Mouse (Mus musculus) induced T-regulatory cell, adult 2 months (primary cell): ENCODE measurements at regions not wholly inside any gene's neighbourhood (a gene's known extent, or its start where the extent isn't known, plus 50 kb on each side); places are given as distances from the start of the nearest gene placed in this dataset.

Experiments used
- DNase-seq: peaks from one replicate; pipeline ENCODE4 v3.0.0-alpha.2; 2012; ENCODE audit warnings: low read depth

DNA sequence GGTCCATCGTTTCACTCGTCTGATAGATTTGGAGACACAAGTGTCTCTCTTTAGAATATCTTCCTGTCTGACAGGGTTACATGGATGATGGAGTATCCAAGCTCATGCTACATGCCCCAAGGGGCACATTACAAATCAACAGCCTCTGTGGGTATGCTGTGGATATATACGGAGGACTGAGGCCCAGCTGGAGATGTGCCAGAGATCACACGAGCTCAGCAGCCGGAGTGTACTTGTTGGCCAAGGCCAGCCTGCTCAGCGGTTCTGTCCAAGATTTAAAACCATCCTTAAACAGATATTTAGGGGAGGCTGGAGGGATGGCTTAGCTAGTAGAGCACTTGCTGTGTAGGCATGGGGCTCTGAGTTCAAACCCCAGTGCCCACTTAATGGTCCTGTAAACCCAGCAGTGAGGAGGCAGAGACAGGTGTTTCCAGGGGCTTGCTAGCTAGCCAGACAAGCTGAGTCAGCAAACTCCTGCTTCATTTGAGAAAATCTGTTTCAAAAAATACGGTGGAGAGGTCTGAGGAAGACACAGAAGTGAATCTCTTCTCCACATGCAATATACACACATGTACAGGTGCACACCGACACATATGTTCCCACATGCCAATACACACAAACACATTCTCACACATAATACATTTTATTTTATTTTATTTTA, 85.6 kb upstream of the Aldh1b1 start:
- no peak for DNase-seq

DNA sequence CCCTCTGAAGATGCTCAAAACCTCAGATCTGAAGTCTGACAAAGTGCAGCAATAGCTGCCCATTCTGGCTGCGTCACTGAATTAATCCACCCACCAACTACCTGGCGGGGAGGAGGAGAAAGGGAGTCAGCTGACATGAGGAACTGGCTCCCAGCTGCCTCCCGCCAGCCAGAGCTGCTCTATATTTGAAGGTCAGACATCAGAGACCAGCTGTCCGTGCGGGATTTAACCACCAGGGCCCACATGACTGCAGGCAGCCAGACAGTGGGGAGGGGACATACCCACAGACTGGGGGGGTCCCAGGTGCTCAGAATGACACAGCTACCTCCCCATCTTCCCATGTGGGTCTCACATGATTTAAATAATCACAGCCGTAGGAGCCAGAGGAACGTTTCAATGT, 94.8 kb upstream of the Aldh1b1 start:
- no peak for DNase-seq

DNA sequence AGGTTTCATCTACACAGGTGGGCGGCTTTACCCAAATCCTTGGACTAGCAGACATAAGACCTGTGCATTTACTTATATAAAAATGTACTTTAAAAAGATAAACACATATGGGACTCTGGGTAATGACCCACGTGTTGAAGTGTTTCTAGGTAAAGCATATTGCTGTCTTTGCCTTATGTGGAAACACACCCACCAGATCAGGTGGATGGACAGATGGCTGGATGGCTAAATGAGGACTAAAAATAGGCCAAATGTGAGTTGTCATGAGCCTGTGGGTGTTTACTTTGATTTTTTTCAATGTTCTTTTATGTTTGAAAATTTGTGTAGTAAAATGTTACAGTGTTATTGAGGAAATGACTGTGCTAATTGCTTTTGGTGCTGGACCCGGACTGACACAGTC, 99.2 kb upstream of the Aldh1b1 start:
- DNase-seq: no peak

DNA sequence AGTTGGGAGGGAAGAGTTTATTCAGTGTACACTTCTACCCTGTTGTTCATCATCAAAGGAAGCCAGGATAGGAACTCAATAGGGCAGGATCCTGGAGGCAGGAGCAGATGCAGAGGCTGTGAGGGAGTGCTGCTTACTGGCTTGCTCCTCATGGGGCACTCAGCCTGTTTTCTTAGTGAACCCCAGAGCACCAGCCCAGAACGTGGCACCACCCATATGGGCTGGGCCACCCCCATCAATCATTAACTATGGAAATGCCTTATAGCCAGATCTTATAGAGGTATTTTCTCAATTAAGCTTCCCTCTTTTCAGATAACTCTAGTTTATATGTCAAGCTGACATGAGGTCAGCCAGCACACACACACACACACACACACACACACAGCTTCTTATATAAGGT, 103.6 kb upstream of the Aldh1b1 start:
- DNase-seq: no peak

DNA sequence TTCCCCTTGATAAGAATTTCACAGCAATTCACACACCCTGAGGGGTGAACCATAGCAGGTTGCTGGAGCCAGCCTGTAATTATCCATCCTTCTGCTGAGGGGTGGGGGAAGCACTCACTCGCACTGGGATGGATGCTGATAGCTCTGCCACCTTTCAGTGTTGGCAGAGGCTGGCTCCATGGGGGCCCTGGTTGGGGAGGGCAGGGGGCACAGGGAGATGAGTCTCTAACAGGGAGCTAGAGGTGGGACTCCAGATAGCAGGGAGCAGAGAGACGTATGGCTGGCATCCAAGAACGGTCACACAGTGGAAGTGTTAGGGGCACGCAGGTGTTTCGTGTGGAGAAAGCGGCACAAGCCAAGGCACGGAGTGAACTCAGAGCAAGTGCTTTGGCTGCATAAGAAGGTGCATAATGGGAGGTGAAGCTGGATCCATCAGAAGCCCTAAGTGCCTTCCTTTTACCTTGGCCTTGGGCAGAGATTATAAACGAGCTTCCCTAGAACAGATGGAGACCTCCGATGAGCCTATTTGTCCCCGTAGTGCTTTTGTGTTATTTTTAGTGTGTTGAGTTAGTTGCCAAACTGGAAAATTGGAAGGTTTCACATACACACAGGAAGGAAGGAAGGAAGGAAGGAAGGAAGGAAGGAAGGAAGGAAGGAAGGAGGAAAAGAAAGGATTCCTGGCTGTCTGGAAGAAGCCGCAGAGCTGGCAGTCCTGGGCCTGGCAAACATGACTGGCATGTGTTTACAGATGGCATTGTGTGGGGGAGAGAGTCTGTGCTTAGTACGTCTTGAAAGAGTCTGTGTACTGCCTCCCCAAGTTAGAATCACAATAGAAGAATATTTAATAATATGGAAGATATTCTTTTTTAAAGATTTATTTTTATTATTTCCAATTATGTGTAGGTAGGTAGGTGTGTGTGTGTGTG, 108.6 kb upstream of the Aldh1b1 start:
- DNase-seq: no peak

DNA sequence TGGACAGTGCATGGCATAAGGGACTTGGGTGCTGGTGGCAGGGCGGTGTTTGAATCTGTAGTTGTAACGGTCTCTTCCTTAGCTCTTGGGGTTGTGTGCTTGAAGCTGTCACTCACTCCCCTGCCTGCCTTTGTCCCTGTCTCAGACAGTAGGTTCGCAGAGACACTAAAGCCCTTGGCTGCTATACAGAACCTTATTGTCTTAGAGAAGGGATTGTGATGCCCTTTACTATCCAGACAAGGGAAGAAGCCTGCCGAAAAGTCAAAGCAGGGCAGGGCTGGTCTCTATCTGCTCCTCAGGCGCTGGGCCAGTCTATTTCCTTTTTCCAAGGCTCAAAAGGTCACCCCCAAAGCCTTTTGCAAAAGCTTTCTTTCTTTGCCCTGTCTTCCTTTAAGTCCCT, 109.2 kb upstream of the Aldh1b1 start:
- DNase-seq: no peak

DNA sequence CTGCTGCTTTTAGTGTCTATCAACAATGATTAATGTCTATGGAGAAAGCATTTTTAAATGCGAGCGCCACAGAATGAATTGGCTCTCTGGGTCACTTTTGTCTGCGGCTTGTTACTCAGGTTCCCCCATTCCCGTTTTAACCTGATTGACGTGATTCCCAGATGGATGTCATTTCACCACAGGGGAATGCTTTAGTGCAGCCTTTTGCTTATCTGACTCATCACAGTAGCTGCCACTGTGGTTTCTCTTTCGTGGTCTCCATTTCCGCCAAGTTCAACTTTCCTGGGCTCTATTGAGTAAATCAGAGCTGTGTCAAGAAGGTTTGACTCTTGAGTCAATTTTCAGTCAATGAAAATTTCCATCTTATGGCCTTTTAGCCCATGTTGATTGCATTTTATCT, 110.6 kb upstream of the Aldh1b1 start:
- peak; percentile 6 for DNase-seq

DNA sequence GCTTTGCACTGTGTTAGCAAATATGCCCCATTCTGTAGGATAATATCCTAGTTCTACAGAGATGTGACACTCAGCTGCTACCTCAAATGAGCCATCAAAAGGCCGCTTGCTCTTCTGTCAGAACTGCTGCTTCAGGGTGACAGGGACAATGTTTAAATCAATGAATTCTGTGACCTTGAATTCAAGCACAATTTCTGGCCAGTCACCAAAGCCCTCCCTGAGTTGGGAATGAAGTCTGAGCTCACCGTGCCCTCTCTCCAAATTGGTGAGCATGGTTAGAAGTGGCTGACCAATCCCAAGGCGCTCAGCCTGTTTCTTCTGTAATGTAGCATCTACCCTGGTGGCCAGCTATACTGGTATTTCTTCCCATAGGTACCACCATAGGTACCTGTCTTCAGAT, 113.8 kb upstream of the Aldh1b1 start:
- no peak for DNase-seq

DNA sequence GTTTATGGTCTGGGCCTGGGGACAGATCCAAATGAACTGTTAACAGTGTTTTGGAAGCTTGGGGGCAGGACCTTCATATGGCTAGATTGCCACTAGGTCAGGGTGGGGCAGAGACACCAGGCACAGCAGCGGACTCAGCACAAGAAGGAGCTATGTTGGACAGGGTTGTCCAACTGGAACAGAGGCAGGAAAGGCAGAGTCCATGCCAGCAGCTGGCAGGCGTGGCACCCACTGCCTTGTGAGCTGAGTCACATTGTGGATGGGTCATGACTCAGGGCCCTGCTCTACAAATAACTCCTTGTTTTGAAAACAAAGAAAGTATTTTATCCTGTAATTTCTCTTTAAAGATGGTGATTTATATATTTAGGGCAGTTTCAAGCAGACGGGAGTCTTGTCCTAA, 115.6 kb upstream of the Aldh1b1 start:
- no peak for DNase-seq

DNA sequence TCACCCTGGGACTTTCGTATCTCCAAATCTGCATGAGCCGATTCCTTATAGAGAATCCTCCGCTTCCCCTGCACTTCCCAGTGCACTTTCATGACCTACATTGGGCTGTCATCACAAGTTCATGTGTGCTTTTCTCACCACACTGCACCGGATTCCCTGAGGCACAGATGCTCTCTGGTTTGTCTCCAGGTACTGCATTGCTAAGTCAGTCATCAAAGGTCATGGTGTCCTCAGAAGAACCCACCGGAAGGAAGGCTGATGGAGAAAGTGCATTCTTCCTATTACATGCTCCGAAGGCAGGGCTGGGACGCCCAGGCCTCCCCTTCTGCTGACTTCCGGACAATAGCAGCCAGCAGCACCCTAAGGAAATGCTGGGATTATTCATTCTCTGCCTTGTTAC, 116.1 kb upstream of the Aldh1b1 start:
- no peak for DNase-seq

DNA sequence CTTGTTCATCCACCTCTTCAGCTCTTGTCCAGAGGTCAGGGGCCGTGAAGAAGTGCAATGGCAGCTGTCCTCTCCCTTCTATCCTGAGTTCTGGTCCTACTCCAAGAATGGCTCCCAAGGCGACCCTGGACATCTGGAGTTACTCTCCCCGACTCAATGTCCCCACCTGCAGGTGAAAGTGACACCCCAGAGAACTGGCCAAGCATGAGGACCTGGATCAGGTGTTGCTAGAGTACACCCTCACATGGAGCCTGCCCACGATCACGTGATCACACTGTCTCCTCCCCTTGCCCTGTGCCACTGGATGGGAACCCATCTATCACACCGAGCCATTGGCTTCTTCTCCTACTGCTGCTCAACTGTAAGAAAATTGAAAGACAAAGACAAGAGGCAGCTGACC, 122.7 kb upstream of the Aldh1b1 start:
- DNase-seq: no peak

DNA sequence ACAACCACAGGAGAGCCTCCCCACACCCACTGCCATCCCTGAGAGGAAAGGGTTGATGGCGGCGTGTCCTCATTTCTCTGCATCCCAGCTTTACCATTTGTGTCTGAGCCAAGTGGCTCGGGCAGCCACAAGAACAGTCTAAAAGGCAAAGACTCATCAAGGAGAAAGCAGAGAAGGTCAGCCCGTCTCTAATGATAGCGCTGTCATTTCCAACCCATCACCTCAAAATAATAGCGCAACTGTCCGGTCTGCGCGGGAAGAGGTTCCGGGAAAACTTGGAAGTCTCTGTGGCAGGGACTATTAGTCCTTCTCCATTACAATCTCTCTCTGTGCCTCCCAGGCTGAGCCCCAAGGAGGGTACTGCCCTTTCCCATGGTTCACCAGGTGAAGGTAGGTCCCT, 124.5 kb upstream of the Aldh1b1 start:
- DNase-seq: no peak

DNA sequence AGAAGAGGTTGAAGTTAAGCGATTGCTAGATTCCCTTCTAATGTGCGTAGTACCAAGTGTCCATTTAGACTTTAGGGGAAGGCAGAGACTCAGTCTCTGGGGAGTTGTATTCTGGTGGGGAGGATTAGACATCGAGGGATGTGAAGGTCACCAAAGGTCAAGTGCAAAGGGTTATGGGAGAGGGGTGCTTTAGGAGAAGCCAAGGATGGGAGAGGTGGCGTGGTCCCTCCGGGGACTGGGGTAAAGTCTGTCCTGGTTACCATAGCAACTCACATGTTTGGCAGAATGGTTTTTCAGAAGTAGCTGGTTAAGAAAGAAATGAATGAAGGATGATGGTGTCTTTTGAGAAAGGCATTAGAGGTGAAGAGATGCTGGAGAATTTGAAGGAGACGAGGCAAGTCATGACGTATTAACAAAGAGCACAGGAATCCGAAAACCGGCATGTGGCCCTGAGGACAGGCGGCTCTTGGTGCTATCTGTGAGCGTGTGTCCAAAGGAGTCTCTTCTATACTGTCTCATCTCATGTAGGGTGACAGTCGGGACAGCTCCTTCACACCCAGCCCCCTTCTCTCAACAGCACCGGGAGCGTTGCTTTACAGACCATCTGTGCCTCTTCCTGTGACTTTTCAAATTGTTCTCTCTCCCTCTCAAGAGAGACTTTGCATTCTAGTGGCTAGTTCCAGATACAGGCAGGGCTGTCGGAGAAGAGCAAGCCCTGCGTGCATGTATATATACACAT, 125.6 kb upstream of the Aldh1b1 start:
- DNase-seq: no peak

DNA sequence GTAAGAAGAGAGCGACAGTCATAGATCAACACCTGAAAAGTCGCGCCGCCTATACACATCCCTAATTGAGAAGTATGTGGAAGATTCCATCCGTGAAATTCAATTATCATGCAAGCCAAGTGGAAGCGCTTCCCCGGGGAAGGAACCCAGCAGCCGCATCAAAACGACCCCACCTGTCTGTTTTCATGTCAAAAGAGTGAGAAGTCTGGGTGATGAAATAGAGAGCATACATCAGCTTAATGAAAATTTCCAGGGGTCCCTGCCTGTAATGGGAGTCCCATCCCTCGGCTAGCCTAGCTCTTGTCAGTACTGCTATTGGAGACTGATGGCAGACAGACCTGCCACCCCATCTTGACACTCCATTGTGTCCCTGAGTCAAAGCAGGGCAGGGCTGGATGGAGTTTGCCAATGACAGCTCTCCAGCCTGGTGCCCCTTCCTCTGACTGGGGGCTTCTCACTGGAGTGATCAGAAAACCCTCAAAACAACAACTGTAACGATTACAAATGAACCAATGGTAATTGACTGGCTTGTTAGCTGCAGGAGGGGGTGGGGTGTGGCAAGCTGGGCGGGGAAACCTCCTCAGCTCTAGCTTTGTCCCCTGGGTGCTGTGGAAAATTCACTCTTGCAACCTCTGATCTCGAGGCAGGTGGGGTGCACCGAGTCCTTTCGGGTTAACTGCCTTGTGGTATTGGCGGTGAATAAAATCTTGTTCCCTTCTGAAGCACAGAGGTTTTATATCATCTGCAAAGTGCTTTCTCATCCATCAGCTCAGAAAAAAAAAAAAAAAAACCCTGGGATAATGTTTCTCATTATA, 126.4 kb upstream of the Aldh1b1 start:
- no peak for DNase-seq

DNA sequence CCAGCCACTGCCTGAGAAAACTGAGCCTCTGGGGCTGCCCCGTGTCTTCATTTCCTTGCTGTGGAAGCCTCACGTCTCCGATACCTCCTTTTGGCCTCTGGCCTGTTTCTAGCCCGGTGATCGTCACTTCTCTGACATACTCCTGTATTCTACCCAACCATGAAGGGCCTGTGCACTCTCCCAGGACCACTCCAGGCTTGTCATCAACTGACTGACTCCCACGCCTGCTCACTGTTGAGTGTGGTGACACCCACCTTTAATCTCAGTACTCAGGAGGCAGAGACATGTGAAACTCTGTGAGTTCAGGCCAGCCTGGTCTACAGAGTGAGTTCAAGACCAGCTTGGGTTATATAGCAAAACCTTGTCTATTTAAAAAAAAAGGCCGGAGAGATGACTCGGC, 132.1 kb upstream of the Shb start:
- no peak for DNase-seq

DNA sequence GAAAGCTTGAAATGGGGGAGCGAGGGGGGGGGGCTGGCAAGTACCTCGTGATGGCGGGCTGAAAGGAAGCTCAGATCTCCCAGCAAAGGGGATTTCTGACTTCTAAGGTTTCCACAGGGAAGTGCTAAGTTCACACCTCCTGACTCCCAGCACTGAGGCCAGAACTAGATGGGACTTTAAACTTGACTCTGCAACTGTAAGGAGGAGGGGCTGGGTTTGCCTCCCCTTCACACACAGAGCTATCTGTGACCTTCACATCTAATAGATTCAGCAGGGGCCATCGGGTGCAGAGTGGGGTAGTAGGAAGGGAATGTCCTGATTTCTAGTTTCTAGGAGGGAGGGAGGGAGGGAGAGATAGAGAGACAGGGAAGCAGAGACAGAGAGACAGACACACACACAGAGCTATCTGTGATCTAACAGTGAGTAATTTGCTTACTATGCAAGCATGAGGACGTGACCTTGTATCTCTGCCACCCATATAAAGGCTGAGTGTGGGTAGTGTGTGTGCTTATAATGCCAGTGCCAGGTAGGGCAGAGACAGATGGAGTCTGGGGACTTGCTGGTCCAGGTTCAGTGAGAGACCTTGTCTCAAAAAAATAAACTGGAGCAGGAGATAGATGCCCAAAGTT, 125.2 kb upstream of the Shb start:
- DNase-seq: no peak

DNA sequence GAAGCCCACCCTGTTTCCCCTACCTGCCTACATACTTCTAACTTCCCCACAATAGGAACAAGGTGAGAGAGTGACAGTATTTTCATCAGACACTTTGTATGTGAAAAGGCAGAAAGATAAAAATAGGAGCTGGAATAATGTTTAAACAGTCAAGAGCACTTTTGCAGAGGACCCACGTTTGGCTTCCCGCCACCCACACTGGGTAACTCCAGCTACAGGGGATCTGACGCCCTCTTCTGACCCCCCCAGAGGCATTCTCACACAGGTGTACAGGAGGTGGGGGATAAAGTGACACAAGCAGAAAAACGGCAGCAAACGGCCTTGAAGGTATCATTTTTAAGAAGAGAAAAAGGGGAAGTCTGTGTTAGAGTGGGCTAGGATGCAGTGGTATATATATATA, 123.5 kb upstream of the Shb start:
- DNase-seq: no peak

DNA sequence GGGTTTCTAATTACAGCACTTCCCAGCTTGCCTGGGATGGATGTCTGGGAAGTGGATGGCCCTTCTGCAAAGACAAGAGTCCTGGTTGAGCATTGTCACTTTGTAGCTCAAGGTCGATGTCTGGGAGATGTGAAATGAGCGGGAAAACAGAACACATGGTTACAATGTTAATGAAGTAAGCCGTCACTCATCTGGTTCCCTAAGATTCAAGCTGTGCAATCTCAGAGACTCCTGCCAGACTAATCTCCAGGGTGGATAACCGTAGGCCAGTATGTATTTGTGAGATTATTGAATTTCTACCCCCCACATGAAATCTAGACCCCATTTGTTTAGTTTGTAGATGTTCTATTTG, 122.5 kb upstream of the Shb start:
- no peak for DNase-seq

DNA sequence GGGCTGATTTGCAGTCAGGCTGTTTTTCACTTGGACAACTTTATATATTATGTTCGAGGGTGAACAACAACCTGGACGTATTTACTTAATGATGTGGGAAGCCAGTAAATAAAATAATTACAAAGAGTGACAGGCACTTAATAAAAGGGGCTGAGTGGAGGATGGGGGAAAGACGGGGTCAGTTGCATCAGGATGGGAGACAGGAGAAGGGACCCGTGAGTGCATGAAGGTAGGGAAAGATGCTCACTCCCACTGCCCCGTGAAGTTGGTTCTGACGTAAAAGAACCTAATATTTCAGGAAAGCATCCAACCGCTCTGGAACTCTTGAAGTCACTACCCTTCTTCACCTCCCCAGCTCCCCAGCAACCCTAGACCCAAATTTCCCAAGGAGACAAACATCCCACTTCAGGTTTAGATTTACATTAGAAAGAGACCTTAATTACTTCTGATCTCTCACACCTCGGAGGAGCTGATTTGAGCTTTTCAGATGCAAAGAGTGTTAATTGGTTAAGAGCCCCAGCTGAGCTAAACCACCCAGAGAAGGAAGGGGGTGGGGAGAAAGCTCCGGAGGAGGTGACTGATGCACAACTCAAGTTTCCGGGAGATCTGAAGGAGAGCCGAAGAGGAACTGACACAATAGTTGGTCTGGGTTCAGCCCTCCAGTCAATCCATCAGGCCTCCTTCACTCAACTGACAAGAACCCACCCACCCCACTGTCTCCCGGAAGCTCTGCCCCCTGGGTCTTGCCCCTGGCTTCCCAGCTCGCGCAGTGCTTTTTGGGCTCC, 121.9 kb upstream of the Shb start:
- peak; percentile 10 for DNase-seq

DNA sequence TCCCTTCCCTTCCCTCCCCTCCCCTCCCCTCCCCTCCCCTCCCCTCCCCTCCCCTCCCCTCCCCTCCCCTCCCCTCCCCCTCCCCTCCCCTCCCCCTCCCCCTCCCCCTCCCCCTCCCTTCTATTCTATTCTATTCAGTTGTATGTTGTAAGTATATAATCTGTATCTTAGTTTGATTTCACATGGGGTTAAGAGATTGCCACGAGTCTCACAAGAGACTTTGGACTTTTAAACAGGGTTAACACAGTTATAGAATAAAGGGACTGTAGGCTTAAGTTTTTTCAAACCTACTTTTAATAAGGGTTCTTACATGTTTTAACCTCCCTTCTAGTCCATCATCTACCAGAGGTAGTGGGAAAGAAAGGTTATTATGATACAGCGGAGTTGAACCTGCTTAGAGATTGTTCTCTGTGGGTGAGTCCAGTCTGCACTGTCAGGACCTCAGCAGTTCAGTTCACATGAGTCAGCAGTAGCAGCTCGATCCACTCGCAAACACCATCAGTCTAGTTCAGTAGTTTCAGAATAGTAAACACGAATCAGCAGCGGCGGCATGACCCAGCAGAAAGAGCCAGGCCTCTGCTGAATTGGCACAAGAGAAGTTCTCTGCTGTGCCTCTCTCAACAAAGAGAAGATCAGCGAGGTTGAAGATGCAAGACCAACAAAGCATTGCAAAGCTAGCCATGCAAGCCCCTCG, 116.8 kb upstream of the Shb start:
- no peak for DNase-seq
